Mouse (Mus musculus) ovary, postnatal 36 days (tissue): Measurements from ENCODE around the gene Best2.

Experiments used
- DNase-seq: peaks from one replicate; pipeline ENCODE4 v3.0.0; 2022; ENCODE audit warnings: low spot score, mixed read lengths

Gene Best2

GRCm38 (mm10) chr8:84981644-84982498 is 32.5 kb downstream of the Best2 start:
- DNase-seq: no peak

GRCm38 (mm10) chr8:84980622-84981358 is 33.5 kb downstream of the Best2 start:
- peak; percentile 74 for DNase-seq

- peak; percentile 91 for DNase-seq
Observed at GRCm38 (mm10) chr8:84979599-84980421, 34.5 kb downstream of the Best2 start.

DNA sequence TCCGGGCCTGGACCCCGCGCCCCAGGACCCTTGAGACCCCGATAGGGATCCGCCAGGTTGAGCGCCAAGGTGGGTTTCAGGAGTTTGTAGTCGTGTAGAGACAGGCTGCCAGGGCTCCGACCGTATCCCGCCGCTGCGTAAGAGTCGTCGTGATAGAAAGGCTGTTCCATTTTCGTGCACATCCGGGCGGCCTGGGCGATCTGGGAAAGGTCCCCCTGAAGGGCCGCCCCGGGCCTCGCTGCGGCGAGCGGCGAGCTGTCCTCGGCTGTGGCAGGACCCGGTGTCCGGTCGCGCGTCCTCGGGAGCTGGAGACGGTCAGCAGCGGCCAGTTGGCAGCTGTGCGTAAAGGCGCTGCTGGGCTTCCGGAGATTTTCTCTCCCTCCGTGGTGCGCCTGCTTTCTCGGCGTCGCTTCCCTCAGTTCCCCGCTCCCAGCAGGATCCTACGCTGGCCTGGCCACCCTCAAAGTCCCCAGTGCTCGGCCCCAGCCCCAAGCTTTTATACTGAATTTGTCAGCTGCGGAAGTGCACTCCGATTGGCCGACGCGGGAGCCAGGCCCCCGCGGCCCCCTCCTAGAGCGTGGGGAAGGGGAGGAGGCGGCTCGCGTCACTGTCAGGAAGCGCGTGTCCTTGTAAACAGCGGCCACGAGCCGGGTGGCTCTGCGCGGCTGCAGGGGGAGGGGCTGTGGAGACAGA is 35.9 kb downstream of the Best2 start, which contains the start of gene Junb:
Gene Junb, minus strand, starts transcription at position 471 of the 693 bp plus-strand sequence.
- DNase-seq: peak; percentile 91

- peak; percentile 56 for DNase-seq
Observed at GRCm38 (mm10) chr8:84977435-84978247, 36.7 kb downstream of the Best2 start.

DNA sequence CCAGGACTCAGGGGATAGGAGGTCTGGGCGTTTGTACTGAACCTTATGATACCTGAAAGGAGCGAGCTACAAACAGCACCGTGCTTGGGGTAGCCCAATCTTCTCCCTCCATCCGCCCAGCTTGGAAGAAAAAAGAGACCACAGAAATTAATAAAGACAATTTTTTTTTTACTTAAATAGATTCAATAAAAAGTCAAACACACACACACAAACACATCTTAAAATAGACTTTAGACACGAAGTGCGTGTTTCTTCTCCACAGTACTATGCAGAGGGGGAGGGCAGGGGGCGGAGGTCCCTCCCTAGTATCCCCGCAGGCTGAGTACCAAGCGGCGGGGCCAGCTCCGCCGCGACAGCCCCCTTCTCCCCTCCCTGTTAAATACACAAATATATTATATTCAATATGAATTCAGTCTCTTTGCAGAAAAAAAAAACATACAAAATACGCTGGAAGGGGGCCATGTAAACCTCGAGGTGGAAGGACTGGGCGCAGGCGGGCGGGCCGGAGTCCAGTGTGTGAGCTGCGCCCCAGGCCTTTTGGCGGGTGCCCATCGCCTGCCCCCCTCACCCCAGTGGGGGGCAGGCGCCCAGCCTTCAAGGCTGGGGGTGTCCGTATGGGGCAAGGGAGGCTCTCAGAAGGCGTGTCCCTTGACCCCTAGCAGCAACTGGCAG is 37.4 kb downstream of the Best2 start:
- DNase-seq: no peak

GRCm38 (mm10) chr8:84976031-84976762 is 38.1 kb downstream of the Best2 start:
- peak; percentile 93 for DNase-seq

- peak; percentile 58 for DNase-seq
Observed at GRCm38 (mm10) chr8:84975434-84975833, 38.9 kb downstream of the Best2 start.

DNA sequence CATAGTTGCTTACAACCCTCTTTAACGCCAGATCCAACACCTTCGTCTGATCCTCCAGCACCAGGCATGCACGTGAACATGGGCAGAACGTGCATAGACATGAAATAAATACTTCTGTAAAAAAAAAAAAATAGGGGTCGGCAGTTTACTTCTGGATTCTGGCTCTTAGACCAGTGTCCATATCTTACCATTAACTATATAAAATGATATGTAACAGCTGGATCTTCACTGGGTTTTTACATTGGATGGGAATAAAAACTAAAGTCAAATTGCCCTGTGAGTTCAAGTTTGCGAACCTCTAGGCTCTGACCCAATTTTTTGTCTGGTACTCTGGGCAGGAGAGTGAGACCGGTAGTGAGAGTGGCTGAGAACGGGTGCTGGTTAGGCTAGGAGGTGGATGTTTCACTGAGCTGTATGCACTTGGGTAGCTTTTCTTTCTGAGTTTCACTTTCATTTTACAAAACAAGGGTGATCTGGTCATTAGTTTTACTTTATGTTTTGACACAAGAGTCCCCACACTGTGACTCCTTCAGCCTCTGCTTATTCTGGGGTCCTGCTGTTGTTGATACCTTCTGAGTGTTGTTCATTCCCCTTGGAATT is 39.7 kb downstream of the Best2 start:
- no peak for DNase-seq

- DNase-seq: peak; percentile 52
Observed at GRCm38 (mm10) chr8:84973803-84974542, 40.4 kb downstream of the Best2 start.

DNA sequence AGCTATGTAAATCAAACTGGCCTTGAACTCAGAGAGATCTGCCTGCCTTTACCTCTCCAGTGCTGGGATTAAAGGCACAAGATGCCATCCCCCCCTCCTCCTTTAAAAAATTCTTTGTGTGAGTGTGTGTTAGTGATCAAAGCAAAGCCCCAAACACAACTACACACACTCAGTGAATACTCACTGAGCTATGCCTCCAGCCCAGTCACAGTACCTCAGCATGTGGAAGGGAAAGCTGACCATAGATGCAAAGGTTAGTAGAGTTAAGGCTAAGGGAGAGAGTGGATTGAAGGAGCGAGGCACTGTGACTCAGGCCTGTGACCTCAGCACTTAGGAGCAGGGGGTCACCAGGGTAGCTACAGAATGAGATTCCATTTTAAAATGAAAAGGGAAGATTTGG is 41.3 kb downstream of the Best2 start:
- no peak for DNase-seq

- no peak for DNase-seq
Observed at GRCm38 (mm10) chr8:84970913-84971312, 43.4 kb downstream of the Best2 start.

- DNase-seq: no peak
Observed at GRCm38 (mm10) chr8:84970135-84970790, 44.1 kb downstream of the Best2 start.

DNA sequence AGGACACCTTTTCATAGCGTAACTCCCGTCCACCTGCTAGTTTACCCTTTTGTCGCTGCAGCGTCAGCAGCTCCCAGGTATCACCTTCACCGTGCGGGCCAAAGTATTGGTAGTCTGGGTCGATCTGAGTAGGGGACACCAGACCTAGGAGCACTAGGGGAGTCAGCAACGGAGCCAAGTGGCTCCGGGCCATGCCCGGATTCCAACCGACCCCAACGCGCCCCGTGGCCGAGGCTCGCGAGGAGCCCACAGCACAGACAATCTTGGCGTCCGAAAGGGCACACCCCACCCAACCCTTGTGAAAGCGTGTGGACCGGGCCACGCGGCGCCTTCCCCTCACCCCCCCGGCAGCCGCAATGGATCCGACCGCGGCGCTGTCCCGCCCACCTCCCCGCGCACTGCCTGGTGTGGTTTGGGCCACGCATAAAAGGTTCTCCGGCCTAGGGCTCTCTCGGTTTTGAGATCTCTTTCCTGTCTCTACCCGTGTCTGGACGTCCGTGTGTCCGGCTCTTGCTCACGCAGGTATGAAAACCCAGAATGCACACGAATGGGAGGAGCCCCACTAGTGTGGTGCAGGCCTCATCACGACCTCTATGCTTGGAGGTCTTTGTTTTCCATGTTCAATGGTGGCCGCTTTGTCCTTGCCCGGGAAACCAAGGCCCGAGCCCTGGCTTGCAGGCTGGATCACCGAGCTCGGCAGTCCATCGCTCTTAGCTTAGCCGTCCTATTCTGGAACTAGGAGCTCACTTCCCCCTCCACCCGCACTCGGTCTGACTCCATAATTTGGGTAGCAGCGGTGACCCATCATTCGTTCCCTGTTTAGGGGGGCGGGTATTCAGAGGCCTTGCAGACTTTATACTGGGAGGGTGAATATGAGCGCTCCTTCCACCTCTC is 44.8 kb downstream of the Best2 start, which contains the start of the genes Gm49661, Prdx2 and Rnaseh2a:
Gene Gm49661, minus strand, starts transcription at position 193 of the 894 bp plus-strand sequence.
Gene Prdx2, plus strand, starts transcription at position 347 of the 894 bp plus-strand sequence.
Gene Rnaseh2a, minus strand, starts transcription at position 527 of the 894 bp plus-strand sequence.
- peak; percentile 81 for DNase-seq

- DNase-seq: no peak
Observed at GRCm38 (mm10) chr8:84968650-84969049, 45.7 kb downstream of the Best2 start.
